Mouse (Mus musculus) liver, adult 2 months (tissue): ENCODE data around the gene Brd1. TPM values are rescaled to one million over a fixed set of nuclear protein-coding genes. Genes with fewer than 3 reads are reported as not detected.

Experiments used
- DNase-seq: peaks from one replicate; pipeline ENCODE4 v3.0.0-alpha.2; 2011; ENCODE audit warnings: low read depth, low spot score; ENCODE audit errors: extremely low read depth
- H3K27ac ChIP-seq: fragments of 200-500 bp; replicated peaks from 2 replicates; pipeline ENCODE4 v1.5.1; 2012; ENCODE audit warnings: low read depth, mild to moderate bottlenecking, control low read depth, inconsistent platforms, low read length; ENCODE audit not compliant: insufficient read depth
- H3K27me3 ChIP-seq: fragments of 200-500 bp; 2 replicates; pipeline ENCODE4 v1.6.1; 2012; ENCODE audit warnings: mild to moderate bottlenecking, moderate library complexity, low read length, inconsistent platforms; ENCODE audit not compliant: control insufficient read depth, insufficient read depth
- H3K36me3 ChIP-seq: fragments of 200-500 bp; 2 replicates; pipeline ENCODE4 v1.6.1; 2012; ENCODE audit warnings: low read length, inconsistent platforms; ENCODE audit not compliant: control insufficient read depth, insufficient read depth
- H3K4me1 ChIP-seq: fragments of 200-500 bp; 2 replicates; pipeline ENCODE4 v1.6.1; 2011; ENCODE audit warnings: low read length; ENCODE audit not compliant: control insufficient read depth, insufficient read depth
- H3K4me3 ChIP-seq: fragments of 200-500 bp; 2 replicates; pipeline ENCODE4 v1.5.1; 2011; ENCODE audit warnings: low read depth, mild to moderate bottlenecking, control low read depth, low read length, moderate library complexity; ENCODE audit not compliant: insufficient read depth
- H3K79me2 ChIP-seq: fragments of 200-500 bp; 2 replicates; pipeline ENCODE4 v1.6.1; 2012; ENCODE audit warnings: inconsistent platforms, mild to moderate bottlenecking, low read length, moderate library complexity; ENCODE audit not compliant: control insufficient read depth, insufficient read depth
- H3K9ac ChIP-seq: fragments of 200-500 bp; 2 replicates; pipeline ENCODE4 v1.6.1; 2012; ENCODE audit warnings: low read depth, mild to moderate bottlenecking, control low read depth, inconsistent platforms, low read length
- CTCF ChIP-seq: fragments of 200-500 bp; IDR thresholded peaks from 2 replicates; pipeline ENCODE4 v1.5.1; 2011; ENCODE audit warnings: low read depth, low read length, control low read depth
- POLR2A ChIP-seq: fragments of 200-500 bp; IDR thresholded peaks from 2 replicates; pipeline ENCODE4 v1.6.1; 2011; ENCODE audit warnings: low read length, control low read depth; ENCODE audit not compliant: insufficient read depth; ENCODE audit errors: extremely low read depth
- WGBS: fragments of 180-500 bp; shearing (Covaris S2); methylation state at CpG from one replicate; pipeline ENCODE4 v1.1.7; 2018; 5-methylcytosine and 5-hydroxymethylcytosine counted together
- polyA plus RNA-seq: library from polyadenylated mRNA; depleted of rRNA; stranded (reverse); fragments of >200 nt; gene quantifications from 2 replicates; pipeline ENCODE4 v1.2.3, GENCODE M21; 2012
- total RNA-seq: library from RNA; depleted of rRNA; stranded (reverse); fragments of >200 nt; gene quantifications from 2 replicates; pipeline ENCODE4 v1.2.3, GENCODE M21; 2014

The Brd1 gene
- total and polyA plus RNA-seq, 2 experiments = 4.8 to 13.0 TPM

DNA sequence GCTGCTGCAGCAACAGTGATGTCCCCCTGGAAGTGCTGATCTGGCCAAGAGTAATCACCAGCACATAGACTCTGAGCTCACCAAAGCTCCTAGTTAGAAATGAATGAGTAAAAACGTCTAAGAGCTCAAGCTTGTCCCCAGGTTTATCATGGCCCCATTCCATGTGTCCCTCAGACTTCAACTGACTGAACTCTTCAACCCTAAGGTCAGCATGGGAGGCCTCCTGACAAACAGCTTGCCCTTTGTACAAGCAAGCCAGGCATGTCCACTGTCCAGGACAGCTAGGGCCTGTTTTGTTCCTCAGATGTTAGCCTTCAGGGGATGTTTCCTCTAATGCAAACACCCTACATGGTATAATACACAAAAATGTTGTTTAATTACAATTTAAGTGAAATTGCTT lies 29.7 kb downstream of the Brd1 start:
- no peak overlapping the region for H3K27ac ChIP-seq
- WGBS = 16% methylated on average over 1 of the region's 1 CpGs
- no peaks in the 10 kb centered on the region for H3K27me3 ChIP-seq
- H3K79me2 ChIP-seq = peaks cover 21% of the 10 kb centered on the region
- no peak for TF ChIP-seq POLR2A
- TF ChIP-seq CTCF = no peak
- H3K9ac ChIP-seq = no peak overlapping the region
- H3K4me1 ChIP-seq = peaks cover 2% of the 10 kb centered on the region; the same call in 1 of the 2 replicates
- no peak overlapping the region for H3K4me3 ChIP-seq
- peak; percentile 77 for DNase-seq
- H3K36me3 ChIP-seq = peaks cover 72% of the 10 kb centered on the region

DNA sequence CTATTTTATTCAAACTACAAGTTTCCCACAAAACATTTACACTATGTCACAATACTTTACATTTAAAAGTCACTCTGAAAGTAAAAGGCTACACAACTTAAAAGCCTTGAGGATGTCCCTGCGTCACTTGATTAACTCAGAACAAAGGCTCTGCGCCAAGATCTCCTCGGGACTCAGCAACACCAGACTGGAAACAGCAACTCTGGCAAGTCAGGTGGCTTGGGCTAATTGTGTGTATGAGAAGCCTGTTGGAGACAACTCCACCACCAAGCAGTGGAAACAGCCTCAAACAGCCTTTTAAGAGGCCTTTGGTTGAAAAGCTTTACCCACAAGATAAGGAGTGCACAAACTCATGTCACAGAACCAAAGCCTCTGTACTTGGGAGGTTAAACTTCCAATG lies 31.5 kb downstream of the Brd1 start:
- H3K9ac ChIP-seq = no peak overlapping the region
- peaks cover 14% of the 10 kb centered on the region for H3K79me2 ChIP-seq
- WGBS = 50% methylated on average over 3 of the region's 3 CpGs
- no peaks in the 10 kb centered on the region for H3K27me3 ChIP-seq
- TF ChIP-seq POLR2A (no peak), CTCF (no peak)
- H3K4me3 ChIP-seq = no peak overlapping the region
- peaks cover 68% of the 10 kb centered on the region for H3K36me3 ChIP-seq
- H3K27ac ChIP-seq = no peak overlapping the region
- H3K4me1 ChIP-seq = peaks cover 2% of the 10 kb centered on the region; the same call in 1 of the 2 replicates
- DNase-seq = no peak

- WGBS = 93% methylated on average over 18 of the region's 18 CpGs
- H3K4me3 ChIP-seq = no peak overlapping the region
- H3K9ac ChIP-seq = no peak overlapping the region
- no peaks in the 10 kb centered on the region for H3K27me3 ChIP-seq
- DNase-seq = no peak
- TF ChIP-seq CTCF (no peak), POLR2A (no peak)
- peaks cover 2% of the 10 kb centered on the region; the same call in 1 of the 2 replicates for H3K4me1 ChIP-seq
- H3K36me3 ChIP-seq = peaks cover 66% of the 10 kb centered on the region
- H3K79me2 ChIP-seq = peaks cover 13% of the 10 kb centered on the region
- no peak overlapping the region for H3K27ac ChIP-seq
Observed at GRCm38 (mm10) chr15:88700759-88701158, 33.3 kb downstream of the Brd1 start.

- H3K27me3 ChIP-seq = no peaks in the 10 kb centered on the region
Observed at GRCm38 (mm10) chr15:88699508-88699907, 34.5 kb downstream of the Brd1 start.

GRCm38 (mm10) chr15:88697586-88697985 lies 36.4 kb downstream of the Brd1 start:
- no peaks in the 10 kb centered on the region for H3K79me2 ChIP-seq
- TF ChIP-seq CTCF = no peak
- TF ChIP-seq POLR2A = no peak
- no peak overlapping the region for H3K9ac ChIP-seq
- H3K4me1 ChIP-seq = no peaks in the 10 kb centered on the region
- no peak overlapping the region for H3K4me3 ChIP-seq
- no peak overlapping the region for H3K27ac ChIP-seq
- WGBS = 74% methylated on average over 5 of the region's 5 CpGs
- H3K36me3 ChIP-seq = peaks cover 60% of the 10 kb centered on the region
- no peaks in the 10 kb centered on the region for H3K27me3 ChIP-seq
- no peak for DNase-seq

More at GRCm38 (mm10) chr15:88699508-88699907, 34.5 kb downstream of the Brd1 start:
- no peak for DNase-seq
- Histone ChIP-seq H3K36me3 (peaks cover 64% of the 10 kb centered on the region), H3K79me2 (peaks cover 7% of the 10 kb centered on the region), H3K27ac (no peak overlapping the region), H3K9ac (no peak overlapping the region), H3K4me3 (no peak overlapping the region), H3K4me1 (no peaks in the 10 kb centered on the region)
- 79% methylated on average over 5 of the region's 5 CpGs for WGBS
- TF ChIP-seq CTCF = no peak
- no peak for TF ChIP-seq POLR2A

DNA sequence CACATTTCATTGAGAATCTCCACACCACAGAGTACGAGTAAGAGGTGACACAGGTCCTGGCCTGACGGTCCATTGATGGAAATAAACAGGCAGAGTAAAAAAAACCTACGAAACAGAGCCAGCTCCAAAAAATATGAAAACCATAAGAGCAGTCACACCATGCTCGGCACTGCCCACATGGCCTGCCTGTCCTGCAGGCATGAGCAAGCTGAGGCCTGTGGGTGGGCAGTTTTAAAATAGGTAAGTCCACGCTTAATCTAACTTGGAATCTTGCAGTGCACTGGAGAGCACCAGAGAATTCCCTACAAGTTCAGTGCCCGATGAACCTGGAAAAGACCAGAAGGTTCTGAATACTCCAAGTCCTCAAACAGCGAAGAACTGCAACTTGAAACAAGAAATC lies 38.0 kb downstream of the Brd1 start:
- no peak overlapping the region for H3K4me3 ChIP-seq
- no peaks in the 10 kb centered on the region for H3K27me3 ChIP-seq
- no peaks in the 10 kb centered on the region for H3K4me1 ChIP-seq
- no peak for TF ChIP-seq POLR2A
- no peak for TF ChIP-seq CTCF
- H3K36me3 ChIP-seq = peaks cover 63% of the 10 kb centered on the region
- H3K9ac ChIP-seq = no peak overlapping the region
- no peak for DNase-seq
- no peaks in the 10 kb centered on the region for H3K79me2 ChIP-seq
- no peak overlapping the region for H3K27ac ChIP-seq
- WGBS = 93% methylated on average over 7 of the region's 7 CpGs
